Mouse (Mus musculus) inflammation-experienced regulatory T-cells, adult 6 months (primary cell): ENCODE results near the gene Oosp3. TPM values are rescaled to one million over a fixed set of nuclear protein-coding genes. Genes with fewer than 3 reads are reported as not detected.

Experiments used
- ATAC-seq: one replicate; pipeline ENCODE4 v1.8.0; 2017
- polyA plus RNA-seq, 3 experiments: library from polyadenylated mRNA; unstranded; fragments of 100-300 nt; shearing (Covaris generic); gene quantifications; one replicate each; pipeline ENCODE4 v1.2.1; 2017

Gene Oosp3
- polyA plus RNA-seq, result not detected

GRCm38 (mm10) chr19:11696755-11697154 is at the start of gene Oosp3:
Gene Oosp3, plus strand, starts transcription at chr19:11697055.
- no peak for ATAC-seq

- no peak for ATAC-seq
These were observed 47.3 kb upstream of the Oosp3 start for GRCm38 (mm10) chr19:11649564-11649963.

GRCm38 (mm10) chr19:11659142-11659541 is 37.7 kb upstream of the Oosp3 start:
- ATAC-seq, result no peak

- no peak for ATAC-seq
These were observed 36.4 kb upstream of the Oosp3 start, which contains the start of gene Oosp2 for GRCm38 (mm10) chr19:11660459-11660858. Gene Oosp2, minus strand, starts transcription at chr19:11660559.

- no peak for ATAC-seq
These were observed 35.3 kb upstream of the Oosp3 start for GRCm38 (mm10) chr19:11661562-11661961.

- no peak for ATAC-seq
These were observed 6.0 kb upstream of the Oosp3 start, which contains the start of gene Oosp1 for GRCm38 (mm10) chr19:11690839-11691238. Gene Oosp1, minus strand, starts transcription at chr19:11691150.

- ATAC-seq, result no peak
These were observed 5.4 kb upstream of the Oosp3 start for GRCm38 (mm10) chr19:11691454-11691853.

GRCm38 (mm10) chr19:11698342-11698741 is 1.5 kb downstream of the Oosp3 start:
- no peak for ATAC-seq

- ATAC-seq, result no peak
These were observed 15.6 kb downstream of the Oosp3 start for GRCm38 (mm10) chr19:11712451-11712850.

GRCm38 (mm10) chr19:11720071-11720470 is 23.2 kb downstream of the Oosp3 start:
- ATAC-seq, result no peak

- ATAC-seq, result no peak
These were observed 27.0 kb downstream of the Oosp3 start for GRCm38 (mm10) chr19:11723870-11724269.

GRCm38 (mm10) chr19:11724275-11724674 is 27.4 kb downstream of the Oosp3 start:
- ATAC-seq, result no peak

- ATAC-seq, result no peak
These were observed 29.1 kb downstream of the Oosp3 start for GRCm38 (mm10) chr19:11725915-11726314.

- ATAC-seq, result no peak
These were observed 30.4 kb downstream of the Oosp3 start for GRCm38 (mm10) chr19:11727304-11727703.

GRCm38 (mm10) chr19:11730278-11730677 is 33.4 kb downstream of the Oosp3 start:
- no peak for ATAC-seq

GRCm38 (mm10) chr19:11736455-11736854 is 39.6 kb downstream of the Oosp3 start:
- no peak for ATAC-seq

GRCm38 (mm10) chr19:11745680-11746079 is 48.8 kb downstream of the Oosp3 start:
- no peak for ATAC-seq

GRCm38 (mm10) chr19:11747298-11747697 is 50.4 kb downstream of the Oosp3 start, which contains the start of gene Gif:
Gene Gif, plus strand, starts transcription at chr19:11747554.
- ATAC-seq, result no peak

Other genes with a start within 250 kb of the Oosp3 start
- gene Ms4a6c, start 227.7 kb upstream of the Oosp3 start, polyA plus RNA-seq, result 10 to 100 TPM; 17.0 to 36.7 (median 21.0) TPM
- gene Gm8369, start 211.1 kb upstream of the Oosp3 start, polyA plus RNA-seq, result 100 to 1,000 TPM; 382 to 635 (median 544) TPM
- 1,000 to 10,000 TPM; 1,170 to 1,320 (median 1,200) TPM for gene Ms4a6b, start 180.5 kb upstream of the Oosp3 start, polyA plus RNA-seq
- gene Ms4a4d, start 160.3 kb upstream of the Oosp3 start, polyA plus RNA-seq, result 1 to 10 TPM; 2.1 to 5.3 (median 3.7) TPM
- 10 to 100 TPM; 17.3 to 36.2 (median 20.1) TPM for gene Ms4a6d, start 92.2 kb upstream of the Oosp3 start, polyA plus RNA-seq
- under 1 TPM in 1 of 3 experiments, not detected in 2; 0.26 TPM for gene Ms4a2, start 73.3 kb upstream of the Oosp3 start, polyA plus RNA-seq
- gene Ms4a3, start 56.2 kb upstream of the Oosp3 start, polyA plus RNA-seq, result not detected
- not detected for gene Oosp2, start 36.5 kb upstream of the Oosp3 start, polyA plus RNA-seq
- gene Oosp1, start 5.9 kb upstream of the Oosp3 start, polyA plus RNA-seq, result not detected
- not detected for gene Gif, start 50.5 kb downstream of the Oosp3 start, polyA plus RNA-seq
- 10 to 100 TPM; 34.9 to 46.7 (median 44.9) TPM for gene Mrpl16, start 73.3 kb downstream of the Oosp3 start, polyA plus RNA-seq
- 1 to 10 TPM; 2.1 to 3.3 (median 3.2) TPM for gene Stx3, start 122.3 kb downstream of the Oosp3 start, polyA plus RNA-seq
- gene Olfr1417, start 142.2 kb downstream of the Oosp3 start, polyA plus RNA-seq, result not detected
- gene Olfr1418, start 164.0 kb downstream of the Oosp3 start, polyA plus RNA-seq, result not detected
- not detected for gene Olfr1419, start 178.1 kb downstream of the Oosp3 start, polyA plus RNA-seq
- under 1 TPM in 1 of 3 experiments, not detected in 2; 0.31 TPM for gene Olfr1420, start 189.5 kb downstream of the Oosp3 start, polyA plus RNA-seq
- gene Patl1, start 215.3 kb downstream of the Oosp3 start, polyA plus RNA-seq, result 10 to 100 TPM; 15.0 to 18.6 (median 17.1) TPM